In genomic region chr16:21655961-21656360, GRCm38 (mm10) we compare ENCODE assay signal across 19 mouse cellular contexts. TPM values are rescaled to one million over a fixed set of nuclear protein-coding genes. Genes with fewer than 3 reads are reported as not detected.
A peak's percentile ranks its signal among the peaks of the same experiment; 100 is the strongest.
DNase-seq lines count a peak whose midpoint lies in the region; ATAC-seq and TF ChIP-seq lines count a peak whose summit lies in the region.
"Had no signal": no experiment of that assay in that cellular context is flagged by ENCODE, and none has a peak within 500 bp of the region (broad histone marks: within the 10 kb centered on the region; RNA-seq: fewer than 3 reads in every experiment).

No protein-coding gene starts in this region.

- no peak for TF ChIP-seq POLR2A in kidney, adult 2 months (IDR thresholded peaks at IDR 0.05; ENCODE audit: low read depth, low read length)

- TF ChIP-seq CTCF in kidney, adult 2 months (conservative IDR thresholded peaks at IDR 0.05; ENCODE audit: insufficient read depth, insufficient read length, low read depth, low read length): no peak

- DNase-seq in kidney, adult 2 months: peak; percentile 26
- DNase-seq in telencephalon, adult 2 months (ENCODE audit: low read depth, low spot score): peak; percentile 24
- no peak for DNase-seq in adrenal gland, adult 8-10 months
- DNase-seq in adrenal gland, postnatal 25 days: no peak
- DNase-seq: adrenal gland, adult 2 months; cerebellum, adult 9-11 months; embryo, embryonic 11 days; right cerebral cortex, postnatal 14 days; thymus, postnatal 4 days had no signal

- no peak overlapping the region for H3K9ac ChIP-seq in kidney, embryonic 16.5 days (replicated peaks; ENCODE audit: low read length)
- H3K9ac ChIP-seq in neural tube, embryonic 13.5 days: no peak overlapping the region
- no peak overlapping the region for H3K9ac ChIP-seq in neural tube, embryonic 15.5 days (replicated peaks)
- H3K9ac ChIP-seq in hindbrain, embryonic 15.5 days: no peak overlapping the region
- H3K9ac ChIP-seq: limb, embryonic 13.5 days; liver, embryonic 15.5 days had no signal

- H3K27ac ChIP-seq in kidney, adult 2 months (ENCODE audit: insufficient read depth, low read depth, low read length): 0 out of 2 replicates have a peak overlapping the region, but pooled peaks have one; percentile 19
- no peak overlapping the region for H3K27ac ChIP-seq in kidney, embryonic 16.5 days (ENCODE audit: low read length)
- H3K27ac ChIP-seq in neural tube, embryonic 13.5 days (replicated peaks): peak overlapping the region; percentile 77
- H3K27ac ChIP-seq in neural tube, embryonic 15.5 days (replicated peaks): no peak overlapping the region; the same call in 1 of the 2 replicates
- peak overlapping the region; percentile 56 for H3K27ac ChIP-seq in hindbrain, embryonic 15.5 days (replicated peaks)
- H3K27ac ChIP-seq: limb, embryonic 13.5 days; liver, embryonic 15.5 days; stomach, postnatal 0 days had no signal

- 84% methylated on average over 9 of the region's 9 CpGs for WGBS in kidney, adult 2 months
- 91% methylated on average over 9 of the region's 9 CpGs for WGBS in kidney, embryonic 16.5 days
- 87% methylated on average over 9 of the region's 9 CpGs for WGBS in neural tube, embryonic 13.5 days
- WGBS in neural tube, embryonic 15.5 days: 85% methylated on average over 9 of the region's 9 CpGs
- 79% methylated on average over 9 of the region's 9 CpGs for WGBS in hindbrain, embryonic 15.5 days

- no peaks in the 10 kb centered on the region for H3K27me3 ChIP-seq in kidney, adult 2 months (replicated peaks; ENCODE audit: control insufficient read depth, insufficient read depth, low read length)
- no peaks in the 10 kb centered on the region for H3K27me3 ChIP-seq in kidney, embryonic 16.5 days (ENCODE audit: insufficient read depth, low read length)
- no peaks in the 10 kb centered on the region for H3K27me3 ChIP-seq in neural tube, embryonic 13.5 days
- H3K27me3 ChIP-seq in neural tube, embryonic 15.5 days (replicated peaks): no peaks in the 10 kb centered on the region
- no peaks in the 10 kb centered on the region for H3K27me3 ChIP-seq in hindbrain, embryonic 15.5 days
- H3K27me3 ChIP-seq: limb, embryonic 13.5 days; liver, embryonic 15.5 days had no signal

- no peaks in the 10 kb centered on the region for H3K4me1 ChIP-seq in kidney, adult 2 months (ENCODE audit: control insufficient read depth, insufficient read depth, low read length)
- peaks cover 12% of the 10 kb centered on the region; the same call in 1 of the 2 replicates for H3K4me1 ChIP-seq in kidney, embryonic 16.5 days (ENCODE audit: insufficient read depth, low read length)
- peaks cover 21% of the 10 kb centered on the region for H3K4me1 ChIP-seq in neural tube, embryonic 13.5 days (replicated peaks)
- H3K4me1 ChIP-seq in neural tube, embryonic 15.5 days: peaks cover 15% of the 10 kb centered on the region
- H3K4me1 ChIP-seq in hindbrain, embryonic 15.5 days (replicated peaks): peaks cover 16% of the 10 kb centered on the region
- H3K4me1 ChIP-seq: liver, embryonic 15.5 days had no signal

- no peak overlapping the region for H3K4me3 ChIP-seq in kidney, adult 2 months (ENCODE audit: insufficient read depth, low read depth, low read length)
- H3K4me3 ChIP-seq in kidney, embryonic 16.5 days (ENCODE audit: low read length): no peak overlapping the region
- H3K4me3 ChIP-seq in neural tube, embryonic 13.5 days: no peak overlapping the region
- no peak overlapping the region for H3K4me3 ChIP-seq in neural tube, embryonic 15.5 days (replicated peaks)
- no peak overlapping the region for H3K4me3 ChIP-seq in hindbrain, embryonic 15.5 days
- H3K4me3 ChIP-seq: limb, embryonic 13.5 days; liver, embryonic 15.5 days; myocyte had no signal

- ATAC-seq in kidney, embryonic 16.5 days (ENCODE audit: low FRiP score, low TSS enrichment): no peak
- ATAC-seq in neural tube, embryonic 13.5 days (ENCODE audit: low read depth): no peak
- ATAC-seq in neural tube, embryonic 15.5 days (ENCODE audit: low FRiP score): no peak
- ATAC-seq in hindbrain, embryonic 15.5 days (ENCODE audit: low FRiP score, low read depth): no peak
- ATAC-seq: CD4-positive, CD25-positive, alpha-beta regulatory T cell, adult 4 months had no signal

- H3K4me2 ChIP-seq in kidney, embryonic 16.5 days (replicated peaks; ENCODE audit: low read depth, low read length): no peak overlapping the region
- H3K4me2 ChIP-seq in neural tube, embryonic 13.5 days: no peak overlapping the region
- no peak overlapping the region for H3K4me2 ChIP-seq in neural tube, embryonic 15.5 days
- H3K4me2 ChIP-seq in hindbrain, embryonic 15.5 days: no peak overlapping the region
- H3K4me2 ChIP-seq: limb, embryonic 13.5 days; liver, embryonic 15.5 days had no signal

- no peaks in the 10 kb centered on the region for H3K36me3 ChIP-seq in kidney, adult 2 months (ENCODE audit: control insufficient read depth, insufficient read depth, low read length)
- H3K36me3 ChIP-seq in kidney, embryonic 16.5 days (ENCODE audit: insufficient read depth, low read length): peaks cover 5% of the 10 kb centered on the region; the same call in 1 of the 2 replicates
- peaks cover 29% of the 10 kb centered on the region for H3K36me3 ChIP-seq in neural tube, embryonic 13.5 days
- H3K36me3 ChIP-seq in neural tube, embryonic 15.5 days: peaks cover 20% of the 10 kb centered on the region
- peaks cover 22% of the 10 kb centered on the region; the same call in 1 of the 2 replicates for H3K36me3 ChIP-seq in hindbrain, embryonic 15.5 days
- H3K36me3 ChIP-seq: liver, embryonic 15.5 days had no signal

- no peaks in the 10 kb centered on the region; the same call in 1 of the 2 replicates for H3K9me3 ChIP-seq in kidney, embryonic 16.5 days (ENCODE audit: low read length)
- H3K9me3 ChIP-seq in neural tube, embryonic 13.5 days: peaks cover 5% of the 10 kb centered on the region; the same call in 1 of the 2 replicates
- H3K9me3 ChIP-seq in neural tube, embryonic 15.5 days (replicated peaks): no peaks in the 10 kb centered on the region
- H3K9me3 ChIP-seq in hindbrain, embryonic 15.5 days: no peaks in the 10 kb centered on the region
- H3K9me3 ChIP-seq: limb, embryonic 13.5 days; liver, embryonic 15.5 days had no signal

RNA-seq across cellular contexts. Expression of gene 2510009E07Rik, which starts 38.5 kb away (rescaled TPM):
- polyA plus RNA-seq in kidney, adult 2 months (2012; rRNA removed): 14.6 and 15.0 TPM in 2 replicates
- 15.7 and 16.4 TPM in 2 replicates for polyA plus RNA-seq in kidney, embryonic 16.5 days (2015; fragmentation: Nextera tagmentation; extraction: Ambion mirVana)
- polyA plus RNA-seq in neural tube, embryonic 13.5 days (2015; fragmentation: Nextera tagmentation; extraction: Ambion mirVana): 54.0 and 56.5 TPM in 2 replicates
- 36.5 and 41.9 TPM in 2 replicates for polyA plus RNA-seq in neural tube, embryonic 15.5 days (2015; fragmentation: Nextera tagmentation; extraction: Ambion mirVana)
- polyA plus RNA-seq in hindbrain, embryonic 15.5 days (2015; fragmentation: Nextera tagmentation; extraction: Ambion mirVana): 49.9 and 53.2 TPM in 2 replicates
- 10 to 100 TPM; 19.6 to 26.0 (median 22.7) TPM for total RNA-seq in adrenal gland, adult 8-10 months (2022)
- 16.2 and 24.8 TPM in 2 replicates for total RNA-seq in adrenal gland, postnatal 25 days (2021)
- total RNA-seq: MEL had no signal

Comparison
In these comparisons a context has a peak if more than half of its experiments do, and no peak if none do; other contexts are left out.
1. H3K27ac ChIP-seq: peak in kidney, adult 2 months (single experiment), neural tube, embryonic 13.5 days (single experiment) and hindbrain, embryonic 15.5 days (single experiment); none in kidney, embryonic 16.5 days (single experiment) and neural tube, embryonic 15.5 days (single experiment).
2. DNase-seq: peak in kidney, adult 2 months (single experiment) and telencephalon, adult 2 months (single experiment); none in adrenal gland, adult 8-10 months (single experiment) and adrenal gland, postnatal 25 days (single experiment).